Mouse (Mus musculus) E14TG2a.4 (cell line): Measurements from ENCODE around the gene Tmc3.

Source experiments
- H3K27me3 ChIP-seq: 2 replicates; pipeline ENCODE4 v1.6.1; 2014; ENCODE audit warnings: low read length, control low read depth; ENCODE audit not compliant: insufficient read depth
- H3K36me3 ChIP-seq: 2 replicates; pipeline ENCODE4 v1.6.1; 2014; ENCODE audit warnings: low read length, control low read depth; ENCODE audit not compliant: insufficient read depth
- H3K4me1 ChIP-seq: replicated peaks from 2 replicates; pipeline ENCODE4 v1.6.1; 2014; ENCODE audit warnings: low read depth, low read length, control low read depth
- H3K4me3 ChIP-seq: replicated peaks from 2 replicates; pipeline ENCODE4 v1.5.1; 2014; ENCODE audit warnings: mild to moderate bottlenecking, low read length
- H3K9me3 ChIP-seq: 2 replicates; pipeline ENCODE4 v1.6.1; 2014; ENCODE audit warnings: low read length, control low read depth
- CTCF ChIP-seq: conservative IDR thresholded peaks from 2 replicates; pipeline ENCODE4 v1.5.1; 2014; ENCODE audit warnings: low read length
- NANOG ChIP-seq: IDR thresholded peaks from 2 replicates; pipeline ENCODE4 v1.6.1; 2014; ENCODE audit warnings: borderline replicate concordance, low read length, mixed read lengths
- POU5F1 ChIP-seq: IDR thresholded peaks from 2 replicates; pipeline ENCODE4 v1.6.1; 2014; ENCODE audit warnings: low read length, borderline replicate concordance

The Tmc3 gene

GRCm38 (mm10) chr7:83606796-83607195 lies 22.1 kb downstream of the Tmc3 start:
- Histone ChIP-seq H3K4me3 (no peak overlapping the region), H3K36me3 (no peaks in the 10 kb centered on the region), H3K4me1 (no peaks in the 10 kb centered on the region), H3K27me3 (no peaks in the 10 kb centered on the region), H3K9me3 (no peaks in the 10 kb centered on the region; the same call in 1 of the 2 replicates)
- no peak for TF ChIP-seq NANOG
- TF ChIP-seq POU5F1 = no peak
- TF ChIP-seq CTCF = no peak

DNA sequence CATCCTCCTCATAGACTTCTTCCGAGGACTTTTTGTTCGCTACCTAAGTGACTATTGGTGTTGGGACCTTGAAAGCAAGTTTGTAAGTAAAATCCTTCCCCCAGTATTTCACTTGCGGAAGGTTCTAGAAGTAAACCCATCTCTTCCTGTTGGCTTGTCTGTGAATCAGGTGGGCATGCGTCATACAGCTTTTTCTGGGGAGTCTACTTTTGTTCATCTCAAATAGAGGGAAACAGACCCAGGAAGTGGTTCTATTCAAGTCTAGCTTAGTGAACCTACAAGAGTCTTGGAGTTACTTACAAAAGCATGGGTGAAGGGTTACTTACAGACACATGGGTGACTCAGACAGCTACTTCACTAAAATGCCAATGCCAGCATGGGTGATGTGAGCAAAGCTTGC lies 25.2 kb downstream of the Tmc3 start:
- H3K4me3 ChIP-seq = no peak overlapping the region
- H3K36me3 ChIP-seq = no peaks in the 10 kb centered on the region
- no peaks in the 10 kb centered on the region for H3K4me1 ChIP-seq
- TF ChIP-seq CTCF (no peak), NANOG (no peak), POU5F1 (no peak)
- no peaks in the 10 kb centered on the region; the same call in 1 of the 2 replicates for H3K9me3 ChIP-seq
- no peaks in the 10 kb centered on the region for H3K27me3 ChIP-seq

- Histone ChIP-seq H3K36me3 (no peaks in the 10 kb centered on the region), H3K4me3 (no peak overlapping the region), H3K9me3 (no peaks in the 10 kb centered on the region), H3K27me3 (no peaks in the 10 kb centered on the region), H3K4me1 (peaks cover 6% of the 10 kb centered on the region)
- no peak for TF ChIP-seq CTCF
- no peak for TF ChIP-seq POU5F1
- TF ChIP-seq NANOG = no peak
Measured at GRCm38 (mm10) chr7:83611886-83612285, 27.2 kb downstream of the Tmc3 start.

GRCm38 (mm10) chr7:83615272-83615671 lies 30.5 kb downstream of the Tmc3 start:
- Histone ChIP-seq H3K4me1 (peaks cover 15% of the 10 kb centered on the region), H3K9me3 (no peaks in the 10 kb centered on the region), H3K4me3 (no peak overlapping the region), H3K36me3 (no peaks in the 10 kb centered on the region), H3K27me3 (no peaks in the 10 kb centered on the region)
- TF ChIP-seq POU5F1 = no peak
- no peak for TF ChIP-seq CTCF
- TF ChIP-seq NANOG = no peak

- H3K4me1 ChIP-seq = peaks cover 15% of the 10 kb centered on the region
- H3K27me3 ChIP-seq = no peaks in the 10 kb centered on the region
- no peak overlapping the region for H3K4me3 ChIP-seq
- TF ChIP-seq POU5F1 = no peak
- peak; percentile 17 for TF ChIP-seq CTCF
- no peaks in the 10 kb centered on the region for H3K36me3 ChIP-seq
- no peaks in the 10 kb centered on the region for H3K9me3 ChIP-seq
Measured at GRCm38 (mm10) chr7:83615815-83616214, 31.1 kb downstream of the Tmc3 start.

DNA sequence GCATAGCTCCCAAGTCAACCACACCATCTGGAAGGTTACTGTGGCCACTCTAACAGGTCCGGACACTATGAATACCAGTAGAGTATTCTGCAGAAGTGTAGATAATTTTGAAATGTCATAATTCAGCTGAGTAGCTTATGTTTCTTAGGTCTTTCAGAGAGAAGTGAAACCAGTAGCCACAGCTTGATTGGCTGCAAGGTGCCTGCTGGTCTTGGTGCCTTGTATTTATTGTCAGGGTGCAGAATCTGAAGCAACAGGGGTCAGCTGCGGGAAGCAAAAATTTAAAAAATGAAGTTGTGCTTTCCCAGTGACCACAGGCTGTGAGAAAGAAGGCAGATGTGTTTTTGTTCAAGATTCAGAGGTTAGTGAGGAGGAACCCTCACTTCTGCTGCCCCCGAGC lies 31.5 kb downstream of the Tmc3 start:
- Histone ChIP-seq H3K4me1 (peaks cover 15% of the 10 kb centered on the region), H3K27me3 (no peaks in the 10 kb centered on the region), H3K9me3 (no peaks in the 10 kb centered on the region), H3K36me3 (no peaks in the 10 kb centered on the region), H3K4me3 (no peak overlapping the region)
- no peak for TF ChIP-seq CTCF
- no peak for TF ChIP-seq NANOG

DNA sequence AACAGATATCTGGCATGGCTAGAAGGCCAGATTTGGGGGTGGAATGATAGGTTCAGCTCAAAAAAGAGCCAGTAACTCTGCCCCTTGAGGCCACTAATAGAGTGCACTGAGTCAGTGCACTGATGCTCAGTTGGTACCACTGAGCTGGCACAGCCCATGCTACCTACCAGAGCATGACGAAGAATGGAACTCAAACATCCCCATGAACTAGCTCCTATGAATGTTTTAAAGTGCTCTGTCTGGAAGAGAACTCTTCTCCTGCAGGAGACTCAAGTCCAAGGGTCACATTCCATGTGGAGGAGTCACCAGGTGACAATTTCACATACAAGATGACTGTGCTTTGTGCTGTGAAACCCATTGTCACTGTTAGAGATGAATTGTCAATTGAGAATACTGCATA lies 34.0 kb downstream of the Tmc3 start:
- H3K36me3 ChIP-seq = no peaks in the 10 kb centered on the region
- peaks cover 15% of the 10 kb centered on the region for H3K4me1 ChIP-seq
- H3K27me3 ChIP-seq = no peaks in the 10 kb centered on the region
- no peaks in the 10 kb centered on the region for H3K9me3 ChIP-seq
- no peak for TF ChIP-seq POU5F1
- TF ChIP-seq NANOG = no peak
- TF ChIP-seq CTCF = no peak
- H3K4me3 ChIP-seq = no peak overlapping the region

DNA sequence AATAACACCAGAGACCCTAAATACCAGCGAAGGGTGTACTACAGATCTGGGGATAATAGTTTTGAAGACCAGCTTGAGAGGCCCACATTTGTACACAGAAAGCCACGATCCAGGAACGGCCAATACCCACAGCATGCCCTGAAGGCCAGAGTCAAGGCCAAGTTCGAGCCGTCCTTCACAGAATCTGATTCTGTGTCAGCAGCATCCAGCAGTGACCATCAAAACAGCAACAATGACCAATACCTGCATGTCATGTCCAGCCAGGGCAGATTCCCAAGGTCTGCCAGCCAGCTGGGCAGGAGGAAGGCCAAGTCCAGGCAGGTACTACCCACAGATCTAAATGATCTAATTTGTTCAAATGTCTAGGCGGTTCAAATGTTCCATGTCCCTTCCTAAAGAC lies 37.9 kb downstream of the Tmc3 start:
- TF ChIP-seq POU5F1 = no peak
- TF ChIP-seq CTCF = no peak
- TF ChIP-seq NANOG = no peak
- Histone ChIP-seq H3K4me3 (no peak overlapping the region), H3K36me3 (no peaks in the 10 kb centered on the region), H3K4me1 (peaks cover 2% of the 10 kb centered on the region; the same call in 1 of the 2 replicates), H3K27me3 (no peaks in the 10 kb centered on the region), H3K9me3 (no peaks in the 10 kb centered on the region)

GRCm38 (mm10) chr7:83624065-83624464 lies 39.3 kb downstream of the Tmc3 start:
- Histone ChIP-seq H3K4me3 (no peak overlapping the region), H3K9me3 (no peaks in the 10 kb centered on the region), H3K27me3 (no peaks in the 10 kb centered on the region), H3K4me1 (no peaks in the 10 kb centered on the region), H3K36me3 (no peaks in the 10 kb centered on the region)
- no peak for TF ChIP-seq CTCF
- TF ChIP-seq POU5F1 = no peak
- no peak for TF ChIP-seq NANOG
